Mouse (Mus musculus): ENCODE results near the gene Dao.

Dao gene

GRCm38 (mm10) chr5:113984025-113984740, 19.3 kb upstream of the Dao start:
- DNase-seq: no peak

- no peak for DNase-seq
These were observed 17.8 kb upstream of the Dao start for GRCm38 (mm10) chr5:113985737-113986136.

- DNase-seq: peak; percentile 92
These were observed 17.1 kb upstream of the Dao start for GRCm38 (mm10) chr5:113986182-113986961.

- no peak for DNase-seq
These were observed 14.0 kb upstream of the Dao start for GRCm38 (mm10) chr5:113989437-113990024.

- DNase-seq: no peak
These were observed 12.9 kb upstream of the Dao start for GRCm38 (mm10) chr5:113990593-113990992.

GRCm38 (mm10) chr5:113991141-113991540, 12.4 kb upstream of the Dao start:
- no peak for DNase-seq

GRCm38 (mm10) chr5:113992339-113992831, 11.1 kb upstream of the Dao start:
- DNase-seq: peak; percentile 57

GRCm38 (mm10) chr5:113993031-113993486, 10.4 kb upstream of the Dao start:
- DNase-seq: peak; percentile 61

- DNase-seq: peak; percentile 96
These were observed 9.7 kb upstream of the Dao start, which contains the start of gene Ssh1 for GRCm38 (mm10) chr5:113993487-113994465. Ssh1 (minus strand) TSS chr5:113993894.

GRCm38 (mm10) chr5:113996458-113996857, 7.0 kb upstream of the Dao start:
- peak; percentile 68 for DNase-seq

GRCm38 (mm10) chr5:113999382-113999781, 4.1 kb upstream of the Dao start:
- peak; percentile 53 for DNase-seq

GRCm38 (mm10) chr5:114004573-114004972, 1.1 kb downstream of the Dao start:
- no peak for DNase-seq

- no peak for DNase-seq
These were observed 1.6 kb downstream of the Dao start for GRCm38 (mm10) chr5:114005100-114005499.

- DNase-seq: no peak
These were observed 3.5 kb downstream of the Dao start for GRCm38 (mm10) chr5:114006974-114007373.

GRCm38 (mm10) chr5:114007753-114008453, 4.4 kb downstream of the Dao start:
- DNase-seq: no peak

- DNase-seq: peak; percentile 64
These were observed 5.5 kb downstream of the Dao start for GRCm38 (mm10) chr5:114009049-114009448.

- DNase-seq: no peak
These were observed 11.6 kb downstream of the Dao start for GRCm38 (mm10) chr5:114015121-114015520.

- no peak for DNase-seq
These were observed 20.9 kb downstream of the Dao start for GRCm38 (mm10) chr5:114024390-114024789.

GRCm38 (mm10) chr5:114024885-114025284, 21.4 kb downstream of the Dao start:
- no peak for DNase-seq

GRCm38 (mm10) chr5:114027217-114027944, 23.9 kb downstream of the Dao start:
- DNase-seq: no peak

GRCm38 (mm10) chr5:114028111-114028510, 24.6 kb downstream of the Dao start:
- DNase-seq: peak; percentile 88
